Mouse (Mus musculus): ENCODE data around the gene Pmm1.
"Not testable (repeated sequence)": the region's sequence is repeated elsewhere in the genome, so short reads cannot be mapped to it uniquely, and the experiment has no call there.

Gene Pmm1

DNA sequence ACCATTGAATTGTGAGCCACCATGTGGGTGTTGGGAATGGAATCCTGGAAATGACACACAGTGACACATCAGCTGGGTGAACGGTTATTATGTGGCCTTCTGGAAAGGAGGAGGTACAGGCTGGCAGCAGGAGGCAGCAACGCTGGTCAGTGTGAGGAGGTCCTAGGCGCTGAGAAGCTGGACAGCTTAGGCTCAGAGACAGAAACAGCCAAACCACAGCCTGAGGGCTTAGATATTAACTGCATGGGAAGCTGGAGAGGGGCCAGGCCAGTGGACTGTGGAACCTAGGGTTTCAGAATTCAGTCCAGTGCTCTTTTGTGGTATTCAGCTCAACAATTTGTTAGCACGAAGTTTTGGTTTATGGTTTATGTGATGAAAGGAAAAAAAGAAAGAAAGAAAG lies 33.0 kb downstream of the Pmm1 start:
- DNase-seq (ENCODE audit: low read depth, low spot score), result no peak

GRCm38 (mm10) chr15:81926446-81926822 lies 34.3 kb downstream of the Pmm1 start:
- no peak for DNase-seq (ENCODE audit: low read depth, low spot score)

- peak; percentile 95 for DNase-seq (ENCODE audit: low read depth, low spot score)
These were observed 34.8 kb downstream of the Pmm1 start, which contains the start of gene Polr3h for GRCm38 (mm10) chr15:81925760-81926445. Polr3h (minus strand) TSS chr15:81926240.

DNA sequence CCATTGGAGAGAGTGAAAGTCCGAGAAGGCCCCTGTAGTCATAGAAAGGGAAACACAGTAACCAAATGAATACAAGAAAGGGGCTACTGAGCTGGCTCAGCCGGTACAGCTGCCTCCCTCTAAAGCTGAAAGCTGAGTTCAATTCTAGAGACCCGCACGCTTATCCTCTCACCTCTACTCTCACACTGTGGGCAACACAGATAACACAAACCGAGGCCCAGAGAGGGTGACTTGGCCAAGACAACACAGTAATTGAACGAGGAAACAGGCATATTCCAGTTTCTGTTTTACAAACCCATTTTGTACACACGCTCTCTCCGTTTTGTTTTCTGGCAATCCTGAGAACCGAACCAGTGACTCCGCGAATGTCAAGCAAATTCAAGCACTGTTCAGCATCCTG lies 35.8 kb downstream of the Pmm1 start:
- DNase-seq (ENCODE audit: low read depth, low spot score), result no peak

DNA sequence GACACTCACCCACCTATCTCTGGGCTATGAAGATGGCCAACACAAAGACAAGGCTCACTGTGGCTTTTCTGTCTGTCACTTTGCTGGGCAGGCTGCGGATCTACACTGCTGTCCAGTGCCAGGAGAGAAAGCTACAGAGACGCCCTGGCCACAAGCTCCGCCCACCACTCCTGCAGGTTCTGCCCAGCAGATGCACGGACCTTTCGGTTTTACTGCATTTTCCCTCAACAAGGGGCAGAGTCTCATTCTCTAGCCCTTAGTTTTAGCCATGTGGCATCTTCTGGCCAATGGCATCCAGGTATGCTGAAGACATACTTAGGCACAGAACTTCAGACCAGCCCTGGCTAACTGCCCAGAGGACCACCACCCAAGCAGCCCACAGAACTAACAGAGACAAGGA lies 39.5 kb downstream of the Pmm1 start:
- no peak for DNase-seq (ENCODE audit: low read depth, low spot score)

- no peak for DNase-seq (ENCODE audit: low read depth, low spot score)
These were observed 40.0 kb downstream of the Pmm1 start for GRCm38 (mm10) chr15:81920546-81921217.

GRCm38 (mm10) chr15:81919062-81919461 lies 41.7 kb downstream of the Pmm1 start:
- DNase-seq (ENCODE audit: low read depth, low spot score), result no peak

- DNase-seq (ENCODE audit: low read depth, low spot score), result no peak
These were observed 42.9 kb downstream of the Pmm1 start for GRCm38 (mm10) chr15:81917621-81918463.

- no peak for DNase-seq (ENCODE audit: low read depth, low spot score)
These were observed 43.5 kb downstream of the Pmm1 start for GRCm38 (mm10) chr15:81917201-81917600.

DNA sequence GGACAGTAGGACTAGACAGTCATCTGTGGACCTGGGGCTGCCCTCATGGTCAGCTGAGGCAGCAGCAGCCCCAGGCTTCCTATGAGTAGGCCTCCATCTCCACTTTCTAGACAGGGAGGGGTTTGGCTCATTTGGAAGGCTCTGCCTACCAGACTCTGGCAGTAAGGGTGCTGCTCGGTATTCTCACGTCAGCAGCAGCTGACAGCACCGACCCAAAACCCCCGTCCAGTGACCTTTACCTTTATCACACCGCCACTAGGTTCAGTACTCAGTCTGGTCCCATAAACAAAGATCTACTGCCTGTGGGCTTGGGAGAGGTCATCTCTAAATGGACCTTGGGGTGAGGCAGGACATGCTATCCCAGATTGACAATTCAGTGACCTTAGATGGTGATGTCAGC lies 45.1 kb downstream of the Pmm1 start:
- no peak for DNase-seq (ENCODE audit: low read depth, low spot score)

- DNase-seq (ENCODE audit: low read depth, low spot score), result no peak
These were observed 46.1 kb downstream of the Pmm1 start for GRCm38 (mm10) chr15:81914668-81915067.

GRCm38 (mm10) chr15:81912498-81912897 lies 48.2 kb downstream of the Pmm1 start:
- DNase-seq (ENCODE audit: low read depth, low spot score), result no peak

- DNase-seq (ENCODE audit: low read depth, low spot score), result not testable (repeated sequence)
These were observed 52.0 kb downstream of the Pmm1 start for GRCm38 (mm10) chr15:81908767-81909166.

- DNase-seq (ENCODE audit: low read depth, low spot score), result no peak
These were observed 52.8 kb downstream of the Pmm1 start for GRCm38 (mm10) chr15:81907953-81908352.

DNA sequence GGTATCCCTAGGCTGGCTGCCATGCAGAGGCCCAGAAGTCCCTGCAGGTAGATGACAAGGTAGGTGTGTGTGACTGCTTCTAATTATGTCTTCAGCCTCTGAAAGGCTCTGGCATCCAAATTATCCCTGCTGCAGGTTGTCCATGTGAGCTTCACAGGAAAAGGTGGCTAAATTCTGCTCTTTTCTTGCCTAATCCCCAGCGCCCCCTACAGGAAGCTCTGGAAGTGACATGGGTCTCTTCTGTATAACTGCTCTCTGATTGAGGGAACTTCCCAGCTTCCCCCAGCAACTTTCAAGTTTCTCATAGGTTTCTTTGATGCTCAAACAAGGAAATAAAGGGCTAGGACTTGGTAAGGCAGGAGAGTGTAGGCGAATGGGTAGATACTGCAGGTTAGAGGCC lies 55.8 kb downstream of the Pmm1 start:
- no peak for DNase-seq (ENCODE audit: low read depth, low spot score)

All from telencephalon, adult 2 months (tissue).